In the genomic region with DNA sequence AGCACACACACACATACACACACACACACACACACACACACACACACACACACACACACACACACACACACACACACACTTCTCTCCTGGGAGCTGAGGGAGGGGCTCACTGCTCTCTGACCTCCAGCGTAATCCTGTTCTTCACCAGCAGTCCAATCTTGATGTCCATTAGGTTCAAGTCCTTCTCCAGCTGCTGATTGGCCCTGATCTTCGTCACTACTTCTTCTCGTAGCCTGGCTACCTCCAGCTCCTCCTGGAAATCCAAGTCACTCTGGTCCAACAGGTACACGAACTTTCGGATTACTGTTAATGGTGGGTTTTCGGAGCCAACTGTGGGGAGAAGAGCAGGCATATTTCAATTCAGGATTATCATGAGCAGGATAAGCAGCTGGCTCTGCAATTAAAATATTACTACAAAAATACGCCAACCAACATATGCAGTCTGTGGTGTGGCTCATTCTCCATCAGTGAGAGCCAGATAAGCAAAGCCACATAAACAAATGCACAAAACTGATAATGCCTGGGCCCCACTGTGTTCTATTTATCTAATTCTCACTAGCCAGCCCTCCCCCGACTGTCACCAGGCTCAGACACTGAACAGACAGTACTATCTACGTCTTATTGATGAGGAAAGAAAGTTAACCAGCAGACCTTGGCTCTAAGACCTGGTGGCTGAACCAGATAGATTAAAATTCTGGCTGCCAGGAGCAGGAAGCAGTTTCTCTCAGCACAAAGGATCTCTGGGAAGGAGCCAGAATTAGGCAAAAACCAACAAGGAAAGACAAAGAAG, we compare ENCODE assay signal across 11 mouse cellular contexts. TPM values are rescaled to one million over a fixed set of nuclear protein-coding genes. Genes with fewer than 3 reads are reported as not detected.
DNase-seq lines count a peak whose midpoint lies in the region; ATAC-seq and TF ChIP-seq lines count a peak whose summit lies in the region.
"Had no signal": no experiment of that assay in that cellular context is flagged by ENCODE, and none has a peak within 500 bp of the region (broad histone marks: within the 10 kb centered on the region; RNA-seq: fewer than 3 reads in every experiment).

No protein-coding gene starts in this region.

- H3K4me1 ChIP-seq in intestine, embryonic 15.5 days (replicated peaks): no peaks in the 10 kb centered on the region
- H3K4me1 ChIP-seq in intestine, postnatal 0 days (replicated peaks; ENCODE audit: control insufficient read depth, insufficient read depth, low read length): no peaks in the 10 kb centered on the region
- H3K4me1 ChIP-seq in liver, embryonic 15.5 days (replicated peaks): peaks cover 65% of the 10 kb centered on the region
- no peaks in the 10 kb centered on the region for H3K4me1 ChIP-seq in thymus, adult 2 months (replicated peaks; ENCODE audit: control insufficient read depth, insufficient read depth, low read length)
- H3K4me1 ChIP-seq: forebrain, embryonic 12.5 days had no signal

- TF ChIP-seq CTCF in intestine, postnatal 0 days (IDR thresholded peaks at IDR 0.05; ENCODE audit: low read depth): no peak
- TF ChIP-seq CTCF in thymus, adult 2 months (IDR thresholded peaks at IDR 0.05; ENCODE audit: borderline replicate concordance, control insufficient read depth, extremely low read depth, insufficient read depth, low read length, poor library complexity): no peak

- no peak overlapping the region for H3K4me3 ChIP-seq in intestine, embryonic 15.5 days (replicated peaks)
- H3K4me3 ChIP-seq in intestine, postnatal 0 days (ENCODE audit: low read depth, low read length): no peak overlapping the region
- peak overlapping the region; percentile 55 for H3K4me3 ChIP-seq in liver, embryonic 15.5 days (replicated peaks)
- no peak overlapping the region for H3K4me3 ChIP-seq in thymus, adult 2 months (ENCODE audit: control insufficient read depth, insufficient read depth, low read length)
- H3K4me3 ChIP-seq: forebrain, embryonic 12.5 days had no signal

- no peak overlapping the region for H3K4me2 ChIP-seq in intestine, embryonic 15.5 days (replicated peaks)
- H3K4me2 ChIP-seq in intestine, postnatal 0 days (replicated peaks; ENCODE audit: low read depth): no peak overlapping the region
- peak overlapping the region; percentile 69 for H3K4me2 ChIP-seq in liver, embryonic 15.5 days
- H3K4me2 ChIP-seq: forebrain, embryonic 12.5 days had no signal

- H3K27ac ChIP-seq in intestine, embryonic 15.5 days: no peak overlapping the region
- no peak overlapping the region for H3K27ac ChIP-seq in intestine, postnatal 0 days (ENCODE audit: low read depth, low read length)
- H3K27ac ChIP-seq in liver, embryonic 15.5 days (replicated peaks): peak overlapping the region; percentile 99
- H3K27ac ChIP-seq in thymus, adult 2 months (ENCODE audit: control insufficient read depth, insufficient read depth, low read length): no peak overlapping the region
- H3K27ac ChIP-seq: forebrain, embryonic 12.5 days had no signal

- WGBS in intestine, embryonic 15.5 days: 59% methylated on average over 9 of the region's 9 CpGs
- 74% methylated on average over 9 of the region's 9 CpGs for WGBS in intestine, postnatal 0 days
- WGBS in liver, embryonic 15.5 days (ENCODE audit: insufficient replicate concordance): 16% methylated on average over 9 of the region's 9 CpGs
- WGBS in thymus, adult 2 months: 96% methylated on average over 9 of the region's 9 CpGs

- H3K27me3 ChIP-seq in intestine, embryonic 15.5 days (replicated peaks): no peaks in the 10 kb centered on the region
- H3K27me3 ChIP-seq in intestine, postnatal 0 days (replicated peaks; ENCODE audit: control insufficient read depth, insufficient read depth, low read length): no peaks in the 10 kb centered on the region
- no peaks in the 10 kb centered on the region for H3K27me3 ChIP-seq in liver, embryonic 15.5 days
- H3K27me3 ChIP-seq in thymus, adult 2 months (ENCODE audit: control insufficient read depth, insufficient read depth, low read length): no peaks in the 10 kb centered on the region
- H3K27me3 ChIP-seq: forebrain, embryonic 12.5 days had no signal

- peak; percentile 96 for DNase-seq in MEL-GATA-1-ER (ENCODE audit: extremely low read depth, low read depth)
- DNase-seq in thymus, adult 2 months: no peak
- no peak for DNase-seq in ovary, postnatal 36 days (ENCODE audit: low spot score)
- no peak for DNase-seq in left cerebral cortex, adult 18-20 months (ENCODE audit: low spot score in 2 of 2)
- DNase-seq: adrenal gland, postnatal 10 days; lung, postnatal 4 days had no signal

- no peak overlapping the region for H3K9ac ChIP-seq in intestine, embryonic 15.5 days
- H3K9ac ChIP-seq in intestine, postnatal 0 days (ENCODE audit: low read depth, low read length): no peak overlapping the region
- peak overlapping the region; percentile 62 for H3K9ac ChIP-seq in liver, embryonic 15.5 days
- H3K9ac ChIP-seq: forebrain, embryonic 12.5 days had no signal

- 0 out of 2 replicates have a peak, but pooled peaks cover 8% of the 10 kb centered on the region for H3K36me3 ChIP-seq in intestine, embryonic 15.5 days
- peaks cover 44% of the 10 kb centered on the region for H3K36me3 ChIP-seq in intestine, postnatal 0 days (ENCODE audit: control insufficient read depth, insufficient read depth)
- H3K36me3 ChIP-seq in liver, embryonic 15.5 days (replicated peaks): peaks cover 48% of the 10 kb centered on the region
- H3K36me3 ChIP-seq in thymus, adult 2 months (ENCODE audit: control insufficient read depth, insufficient read depth, low read length): peaks cover 13% of the 10 kb centered on the region

- H3K9me3 ChIP-seq in intestine, embryonic 15.5 days: no peaks in the 10 kb centered on the region
- H3K9me3 ChIP-seq in intestine, postnatal 0 days (ENCODE audit: control insufficient read depth): no peaks in the 10 kb centered on the region
- H3K9me3 ChIP-seq in liver, embryonic 15.5 days (replicated peaks): no peaks in the 10 kb centered on the region
- H3K9me3 ChIP-seq: forebrain, embryonic 12.5 days had no signal

- ATAC-seq in intestine, embryonic 15.5 days: peak; percentile 81; the same call in 1 of the 2 replicates
- ATAC-seq in intestine, postnatal 0 days: no peak
- ATAC-seq in common myeloid progenitor, adult 5-6 weeks (replicated peaks; ENCODE audit: low read depth, poor library complexity, severe bottlenecking): peak; percentile 93
- ATAC-seq in liver, embryonic 15.5 days (ENCODE audit: insufficient read depth): peak; percentile 94

- TF ChIP-seq POLR2A in thymus, adult 2 months (IDR thresholded peaks at IDR 0.05; ENCODE audit: control insufficient read depth, extremely low read depth, insufficient read depth, low read length, poor library complexity): no peak

RNA-seq across cellular contexts. Expression of a gene that starts 25.4 kb away (rescaled TPM):
- 0.44 and 0.58 TPM in 2 replicates for polyA plus RNA-seq in intestine, embryonic 15.5 days (2015; fragmentation: Nextera tagmentation; extraction: Ambion mirVana)
- 0.17 and 0.43 TPM in 2 replicates for polyA plus RNA-seq in intestine, postnatal 0 days (2015; fragmentation: Nextera tagmentation; extraction: Ambion mirVana)
- total RNA-seq in common myeloid progenitor, adult 5-6 weeks (2017): 3.0 and 3.6 TPM in 2 replicates
- 7.5 and 8.9 TPM in 2 replicates for polyA plus RNA-seq in liver, embryonic 15.5 days (2015; fragmentation: Nextera tagmentation; extraction: Ambion mirVana)
- 2.1 and 2.4 TPM in 2 replicates for polyA plus RNA-seq in thymus, adult 2 months (2012; rRNA removed)
- total RNA-seq in left cerebral cortex, adult 18-20 months (2021): 1 to 10 TPM in 1 of 2 experiments, under 1 TPM in 1; 0.88 to 1.9 TPM

RNA-seq across cellular contexts. Expression of a gene that starts 53.0 kb away (rescaled TPM):
- 46.1 and 50.0 TPM in 2 replicates for polyA plus RNA-seq in intestine, embryonic 15.5 days (2015; fragmentation: Nextera tagmentation; extraction: Ambion mirVana)
- polyA plus RNA-seq in intestine, postnatal 0 days (2015; fragmentation: Nextera tagmentation; extraction: Ambion mirVana): 19.4 and 20.2 TPM in 2 replicates
- 59.5 and 70.5 TPM in 2 replicates for total RNA-seq in common myeloid progenitor, adult 5-6 weeks (2017)
- 32.3 and 35.9 TPM in 2 replicates for polyA plus RNA-seq in liver, embryonic 15.5 days (2015; fragmentation: Nextera tagmentation; extraction: Ambion mirVana)
- polyA plus RNA-seq in thymus, adult 2 months (2012; rRNA removed): 11.6 and 13.0 TPM in 2 replicates
- 1 to 10 TPM; 3.2 TPM for total RNA-seq in left cerebral cortex, adult 18-20 months (2021)
